Mouse (Mus musculus) cerebellum, adult 2 months (tissue): Measurements from ENCODE around the gene Mybpc2.

ENCODE experiments used
- CTCF ChIP-seq: fragments of 200-500 bp; IDR thresholded peaks from 2 replicates; pipeline ENCODE4 v1.5.1; 2011; ENCODE audit warnings: low read depth, mild to moderate bottlenecking, control low read depth, low read length, moderate library complexity, borderline replicate concordance; ENCODE audit not compliant: insufficient read depth
- POLR2A ChIP-seq: fragments of 200-500 bp; IDR thresholded peaks from 2 replicates; pipeline ENCODE4 v1.6.1; 2011; ENCODE audit warnings: low read length, control low read depth, borderline replicate concordance; ENCODE audit not compliant: insufficient read depth

DNA sequence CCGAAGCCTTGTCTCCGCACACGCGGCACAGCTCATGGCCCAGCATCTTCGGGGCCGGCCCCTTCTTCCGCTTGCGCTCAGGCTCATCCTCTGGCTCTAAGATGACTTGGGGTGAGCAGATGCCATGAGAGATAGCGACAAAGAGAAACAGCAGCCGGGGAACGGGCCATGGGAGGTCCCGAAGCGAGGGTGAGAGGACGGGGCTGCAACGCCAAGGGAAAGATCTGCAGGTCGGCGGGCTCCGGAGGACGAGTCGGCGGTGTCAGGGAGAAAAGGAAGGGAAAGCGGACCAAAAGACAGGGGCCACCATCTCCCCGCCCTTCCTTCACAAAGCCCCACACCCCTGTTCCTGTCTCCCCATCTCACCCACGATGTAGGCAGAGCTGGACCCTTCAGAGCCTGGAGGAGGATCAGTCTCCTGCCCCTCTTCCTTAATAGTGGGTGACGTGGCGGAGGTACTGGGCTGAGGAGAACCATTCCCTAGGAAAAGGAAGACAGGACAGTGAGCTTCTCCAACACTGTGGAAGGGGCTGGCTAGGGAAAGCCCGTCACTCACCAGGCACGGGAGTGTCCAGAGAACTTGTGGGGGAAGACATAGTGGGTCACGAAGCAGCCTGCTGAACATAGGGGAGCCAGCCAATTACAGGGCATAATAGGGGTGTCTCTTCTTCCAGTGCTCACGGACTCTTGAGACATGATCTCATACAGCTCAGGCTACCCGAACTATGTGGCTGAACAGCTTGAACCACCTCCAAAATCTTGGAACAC lies 27.9 kb upstream of the Mybpc2 start:
- TF ChIP-seq CTCF: no peak
- no peak for TF ChIP-seq POLR2A
